Mouse (Mus musculus) layer of hippocampus, adult 11-12 months (tissue): ENCODE data around the gene Hydin.
A peak's percentile ranks its signal among the peaks of the same experiment; 100 is the strongest.

Experiments used
- DNase-seq: peaks from one replicate; pipeline ENCODE4 v3.0.0; 2022; ENCODE audit warnings: low spot score

Gene Hydin

GRCm38 (mm10) chr8:110636182-110636581 lies 369.4 kb downstream of the Hydin start:
- DNase-seq: no peak

GRCm38 (mm10) chr8:110642331-110642730 lies 375.6 kb downstream of the Hydin start:
- no peak for DNase-seq

GRCm38 (mm10) chr8:110643177-110643576 lies 376.4 kb downstream of the Hydin start:
- DNase-seq: no peak

GRCm38 (mm10) chr8:110644422-110644821 lies 377.6 kb downstream of the Hydin start:
- no peak for DNase-seq

GRCm38 (mm10) chr8:110644901-110645300 lies 378.1 kb downstream of the Hydin start:
- DNase-seq: no peak

- no peak for DNase-seq
Measured at GRCm38 (mm10) chr8:110645340-110645739, 378.6 kb downstream of the Hydin start.

- DNase-seq: peak; percentile 72
Measured at GRCm38 (mm10) chr8:110646064-110646463, 379.3 kb downstream of the Hydin start.

GRCm38 (mm10) chr8:110648577-110648976 lies 381.8 kb downstream of the Hydin start:
- DNase-seq: no peak

- DNase-seq: no peak
Measured at GRCm38 (mm10) chr8:110649286-110649685, 382.5 kb downstream of the Hydin start.

GRCm38 (mm10) chr8:110650838-110651237 lies 384.1 kb downstream of the Hydin start:
- no peak for DNase-seq

GRCm38 (mm10) chr8:110651847-110652246 lies 385.1 kb downstream of the Hydin start:
- no peak for DNase-seq

GRCm38 (mm10) chr8:110654075-110655060 lies 387.6 kb downstream of the Hydin start:
- no peak for DNase-seq

- no peak for DNase-seq
Measured at GRCm38 (mm10) chr8:110655827-110656226, 389.1 kb downstream of the Hydin start.

GRCm38 (mm10) chr8:110657661-110658060 lies 390.9 kb downstream of the Hydin start:
- DNase-seq: no peak
